Mouse (Mus musculus) neural tube, embryonic 15.5 days (tissue): ENCODE measurements around the gene Gm8369. TPM values are rescaled to one million over a fixed set of nuclear protein-coding genes. Genes with fewer than 3 reads are reported as not detected.
"Not testable (repeated sequence)": the region's sequence is repeated elsewhere in the genome, so short reads cannot be mapped to it uniquely, and the experiment has no call there.

Experiments
- ATAC-seq: fragments of 200-750 bp; cut with Nextera tagmentation; 2 replicates; pipeline ENCODE4 v1.8.0; 2017; ENCODE audit warnings: mild to moderate bottlenecking, moderate TSS enrichment, moderate library complexity; ENCODE audit not compliant: low FRiP score
- H3K27ac ChIP-seq: fragments of 300-500 bp; sonication (generic); replicated peaks from 2 replicates; pipeline ENCODE4 v1.5.1; 2015; ENCODE audit warnings: mild to moderate bottlenecking, inconsistent platforms
- H3K27me3 ChIP-seq: fragments of 300-500 bp; sonication (generic); replicated peaks from 2 replicates; pipeline ENCODE4 v1.6.1; 2015; ENCODE audit warnings: inconsistent platforms
- H3K36me3 ChIP-seq: fragments of 300-500 bp; sonication (generic); 2 replicates; pipeline ENCODE4 v1.6.1; 2015; ENCODE audit warnings: inconsistent platforms
- H3K4me1 ChIP-seq: fragments of 300-500 bp; sonication (generic); 2 replicates; pipeline ENCODE4 v1.6.1; 2015; ENCODE audit warnings: inconsistent platforms
- H3K4me2 ChIP-seq: fragments of 300-500 bp; sonication (generic); 2 replicates; pipeline ENCODE4 v1.6.1; 2015; ENCODE audit warnings: inconsistent platforms, mild to moderate bottlenecking, moderate library complexity
- H3K4me3 ChIP-seq: fragments of 300-500 bp; sonication (generic); replicated peaks from 2 replicates; pipeline ENCODE4 v1.5.1; 2015; ENCODE audit warnings: mild to moderate bottlenecking, inconsistent platforms
- H3K9ac ChIP-seq: fragments of 300-500 bp; sonication (generic); replicated peaks from 2 replicates; pipeline ENCODE4 v1.6.1; 2015; ENCODE audit warnings: mild to moderate bottlenecking, inconsistent platforms
- H3K9me3 ChIP-seq: fragments of 300-500 bp; sonication (generic); replicated peaks from 2 replicates; pipeline ENCODE4 v1.6.1; 2016; ENCODE audit warnings: inconsistent platforms
- polyA plus RNA-seq: library from polyadenylated mRNA; unstranded; fragments of >200 nt; fragmentation: Nextera tagmentation; extraction: Ambion mirVana; gene quantifications from 2 replicates; pipeline ENCODE4 v1.2.1, GENCODE M21; 2015

Gm8369 gene
- polyA plus RNA-seq, 1 experiment from 2014 or later, result not detected

DNA sequence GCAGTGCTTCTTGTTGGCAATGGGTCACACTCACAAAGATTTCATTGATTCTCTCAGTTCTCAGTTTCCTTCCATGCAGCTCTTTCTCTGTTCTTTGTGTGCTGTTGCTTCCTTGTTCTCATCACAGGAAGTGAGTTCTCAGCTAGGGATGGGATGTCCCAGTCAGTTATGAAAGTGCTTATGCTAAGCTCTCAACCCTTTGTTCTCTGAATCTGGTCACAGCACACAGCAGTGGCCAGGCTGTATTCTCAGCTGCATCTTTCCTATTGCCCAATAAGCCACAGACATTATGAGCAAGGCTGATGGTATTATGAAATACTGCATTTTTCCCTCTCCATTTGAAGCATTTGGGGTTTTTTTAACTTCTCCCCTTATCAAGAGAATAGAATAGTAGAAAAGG is 73.8 kb downstream of the Gm8369 start:
- not testable (repeated sequence) for H3K4me1 ChIP-seq, H3K9me3 ChIP-seq, H3K36me3 ChIP-seq, H3K27ac ChIP-seq, H3K27me3 ChIP-seq, H3K4me2 ChIP-seq, ATAC-seq, H3K9ac ChIP-seq, H3K4me3 ChIP-seq

Other genes with a start within 250 kb of the Gm8369 start
- 0.05 TPM in 1 of 2 replicates, not detected in the other for gene Ms4a1, start 219.7 kb upstream of the Gm8369 start, polyA plus RNA-seq
- not detected in 2 replicates for gene Ms4a5, start 202.1 kb upstream of the Gm8369 start, polyA plus RNA-seq
- gene Ms4a14, start 171.5 kb upstream of the Gm8369 start, polyA plus RNA-seq, result 0.05 TPM in 1 of 2 replicates, not detected in the other
- gene Ms4a7, start 149.8 kb upstream of the Gm8369 start, polyA plus RNA-seq, result 3.8 and 4.2 TPM in 2 replicates
- gene Ms4a4a, start 110.4 kb upstream of the Gm8369 start, polyA plus RNA-seq, result 3.3 and 4.2 TPM in 2 replicates
- gene Ms4a4c, start 81.2 kb upstream of the Gm8369 start, polyA plus RNA-seq, result 0.69 and 1.1 TPM in 2 replicates
- 2.6 TPM in 1 of 2 replicates, not detected in the other for gene Ms4a4b, start 42.4 kb upstream of the Gm8369 start, polyA plus RNA-seq
- 3.1 and 5.1 TPM in 2 replicates for gene Ms4a6c, start 16.6 kb upstream of the Gm8369 start, polyA plus RNA-seq
- gene Ms4a6b, start 30.6 kb downstream of the Gm8369 start, polyA plus RNA-seq, result 2.8 and 7.4 TPM in 2 replicates
- gene Ms4a4d, start 50.9 kb downstream of the Gm8369 start, polyA plus RNA-seq, result 0.50 TPM in 1 of 2 replicates, not detected in the other
- 2.3 and 3.1 TPM in 2 replicates for gene Ms4a6d, start 118.9 kb downstream of the Gm8369 start, polyA plus RNA-seq
- 0.24 and 0.27 TPM in 2 replicates for gene Ms4a2, start 137.8 kb downstream of the Gm8369 start, polyA plus RNA-seq
- gene Ms4a3, start 154.9 kb downstream of the Gm8369 start, polyA plus RNA-seq, result 0.10 TPM in 1 of 2 replicates, not detected in the other
- not detected in 2 replicates for gene Oosp2, start 174.6 kb downstream of the Gm8369 start, polyA plus RNA-seq
- not detected in 2 replicates for gene Oosp1, start 205.2 kb downstream of the Gm8369 start, polyA plus RNA-seq
- not detected in 2 replicates for gene Oosp3, start 211.1 kb downstream of the Gm8369 start, polyA plus RNA-seq